Mouse (Mus musculus): ENCODE measurements at regions not wholly inside any gene's neighbourhood (a gene's known extent, or its start where the extent isn't known, plus 50 kb on each side); places are given as distances from the start of the nearest gene placed in this dataset.

DNA sequence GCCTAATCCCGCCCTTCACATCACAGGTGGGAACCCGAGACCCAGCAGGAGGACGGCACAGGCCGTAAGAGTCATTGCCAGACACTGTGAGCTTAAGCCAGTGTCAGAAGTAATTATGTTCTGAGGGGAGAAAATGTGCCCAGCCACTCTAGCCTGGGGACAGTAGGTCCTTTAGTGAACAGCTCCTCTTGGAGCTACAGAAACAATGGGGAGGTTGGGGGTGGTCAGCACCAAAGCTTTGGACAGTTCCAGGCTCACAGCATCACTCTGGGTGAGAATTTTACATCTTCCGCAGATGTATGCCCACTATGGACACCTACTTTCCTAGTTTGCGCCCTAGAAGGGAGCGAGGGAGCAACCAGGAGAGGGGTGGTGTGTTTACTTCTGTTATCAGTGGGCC, 65.7 kb upstream of the Pcbd1 start:
- TF ChIP-seq POLR2A (IDR thresholded peaks at IDR 0.05; ENCODE audit: extremely low read depth, insufficient read depth, low read length) = no peak
- no peak for TF ChIP-seq CTCF (IDR thresholded peaks at IDR 0.05; ENCODE audit: low read depth, low read length)
